ENCODE assay signal across 22 mouse cellular contexts in the genomic region with DNA sequence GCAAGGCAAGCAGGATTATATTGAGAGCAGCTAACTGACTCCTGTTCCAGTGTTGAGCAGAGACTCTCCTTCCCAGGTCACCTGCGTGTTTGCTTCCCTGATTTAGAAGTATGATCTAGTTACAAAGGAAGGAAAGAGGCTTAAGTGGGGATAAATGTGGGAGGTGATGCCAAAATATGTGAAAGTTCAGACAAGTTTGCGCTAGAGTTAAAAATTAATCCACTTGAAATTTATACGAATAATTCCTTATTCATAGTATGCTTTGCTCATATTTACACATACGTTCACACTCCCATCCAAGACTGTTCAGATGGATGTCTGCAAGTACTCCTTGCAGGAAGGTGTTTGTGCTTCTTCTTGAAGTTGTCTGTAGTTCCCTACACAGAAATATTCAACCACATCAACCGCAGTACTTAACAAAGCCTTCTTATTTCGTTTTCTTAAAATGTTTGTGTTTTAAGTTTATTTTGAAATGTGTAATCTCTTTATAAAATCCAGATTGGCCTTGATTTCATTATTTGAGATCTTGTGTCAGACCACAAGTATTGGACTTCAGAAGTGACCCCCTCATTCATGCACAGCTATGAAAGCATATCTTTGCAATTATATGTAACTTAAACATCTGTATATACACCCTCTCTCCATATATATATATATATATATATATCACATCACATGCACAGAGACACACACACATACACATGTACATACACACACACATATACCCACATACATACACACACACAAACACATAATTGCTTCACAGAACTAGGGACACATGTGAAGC.
"Had no signal": no experiment of that assay in that cellular context is flagged by ENCODE, and none has a peak within 500 bp of the region (broad histone marks: within the 10 kb centered on the region; RNA-seq: fewer than 3 reads in every experiment).

No protein-coding gene starts in this region.

- H3K27ac ChIP-seq: hindbrain, postnatal 0 days; limb, embryonic 12.5 days; limb, embryonic 15.5 days; liver, embryonic 14.5 days; midbrain, embryonic 10.5 days; neural tube, embryonic 13.5 days had no signal

- H3K36me3 ChIP-seq: midbrain, embryonic 10.5 days; neural tube, embryonic 13.5 days had no signal

- H3K4me3 ChIP-seq: limb, embryonic 12.5 days; limb, embryonic 15.5 days; megakaryocyte, embryonic 14.5 days; midbrain, embryonic 10.5 days; neural tube, embryonic 13.5 days had no signal

- H3K4me2 ChIP-seq: limb, embryonic 12.5 days; limb, embryonic 15.5 days; liver, embryonic 11.5 days; neural tube, embryonic 13.5 days had no signal

- DNase-seq: kidney, adult 18-20 months; kidney, adult 9 months; kidney, postnatal 14 days; kidney, postnatal 4 days; left cerebral cortex, postnatal 4 days; liver, postnatal 0 days; midbrain, embryonic 14.5 days; retina, postnatal 1 day; right cerebral cortex, postnatal 25 days; spleen, adult 18-20 months; thymus, adult 18-20 months; thymus, postnatal 36 days had no signal

- H3K9ac ChIP-seq: limb, embryonic 12.5 days; limb, embryonic 15.5 days; liver, embryonic 14.5 days; liver, postnatal 0 days; neural tube, embryonic 13.5 days had no signal

- H3K4me1 ChIP-seq: limb, embryonic 12.5 days; limb, embryonic 15.5 days; megakaryocyte, embryonic 14.5 days; midbrain, embryonic 10.5 days; neural tube, embryonic 13.5 days had no signal

- ATAC-seq: hindbrain, postnatal 0 days; inflammation-experienced regulatory T-cells, adult 6 months; intestine, embryonic 16.5 days; liver, postnatal 0 days had no signal

- H3K27me3 ChIP-seq: limb, embryonic 12.5 days; limb, embryonic 15.5 days; megakaryocyte, embryonic 14.5 days; neural tube, embryonic 13.5 days had no signal

- H3K9me3 ChIP-seq: limb, embryonic 12.5 days; limb, embryonic 15.5 days; megakaryocyte, embryonic 14.5 days; midbrain, embryonic 10.5 days; neural tube, embryonic 13.5 days had no signal
